Mouse (Mus musculus): ENCODE measurements around the gene Sri. TPM values are rescaled to one million over a fixed set of nuclear protein-coding genes. Genes with fewer than 3 reads are reported as not detected.

Gene Sri
- total and polyA plus RNA-seq, 3 experiments, result 190 to 229 (median 212) TPM

DNA sequence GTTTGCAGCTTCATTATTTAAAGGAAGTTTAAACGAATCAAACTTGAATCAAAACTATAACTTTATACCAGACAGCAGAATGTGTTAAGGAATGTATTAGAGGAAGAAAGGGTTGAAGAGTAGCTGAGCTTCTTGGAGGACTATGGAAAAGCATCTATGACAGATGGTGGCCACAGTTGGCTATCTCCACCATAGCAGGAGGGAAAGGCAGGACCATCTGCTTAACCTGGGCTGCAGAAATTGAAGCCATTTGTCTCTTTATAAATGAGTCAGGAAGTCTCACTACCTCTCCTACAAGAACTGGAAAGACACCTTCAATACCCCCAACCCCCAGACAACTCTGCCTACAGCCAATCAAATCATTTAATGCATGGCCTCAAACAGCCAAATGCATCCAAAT is 49.8 kb downstream of the Sri start:
- H3K9ac ChIP-seq (ENCODE audit: insufficient read depth, low read depth), result no peak overlapping the region
- TF ChIP-seq MXI1 (IDR thresholded peaks at IDR 0.05; ENCODE audit: low read depth, low read length) (no peak), ZKSCAN1 (IDR thresholded peaks at IDR 0.05; ENCODE audit: borderline replicate concordance, low read depth, low read length) (no peak)
- no peak overlapping the region for H3K4me3 ChIP-seq (replicated peaks in 1 of 3; ENCODE audit: low read depth in 2 of 3, low read length in 2 of 3, poor library complexity in 1 of 3)
- H3K9me3 ChIP-seq (replicated peaks; ENCODE audit: low read length), result no peaks in the 10 kb centered on the region
- 0 out of 4 replicates have a peak, but pooled peaks cover 0 to 3% of the 10 kb centered on the region in 2 experiments for H3K4me1 ChIP-seq (ENCODE audit: control insufficient read depth in 1 of 2, insufficient read depth in 2 of 2)
- H3K36me3 ChIP-seq (replicated peaks in 1 of 2; ENCODE audit: control insufficient read depth in 1 of 2, insufficient read depth in 1 of 2, low read length in 1 of 2), result no peaks in the 10 kb centered on the region
- no peak overlapping the region for H3K4me2 ChIP-seq (ENCODE audit: insufficient read depth, low read depth, poor library complexity, severe bottlenecking)
- in situ Hi-C loops (cut with MboI; ENCODE audit: low pct_ligation_motif_present, low pct_unique_long_range_greater_than_20kb, low sequenced_read_pairs) (no loop called here), dilution Hi-C loops (cut with MboI; ENCODE audit: extremely low pct_ligation_motif_present, extremely low pct_unique_long_range_greater_than_20kb, low sequenced_read_pairs) (no loop called here)
- H3K27ac ChIP-seq (ENCODE audit: insufficient read depth, low read depth), result no peak overlapping the region
- H3K27me3 ChIP-seq (replicated peaks), result no peaks in the 10 kb centered on the region
- no peaks in the 10 kb centered on the region for H3K79me2 ChIP-seq (replicated peaks; ENCODE audit: control insufficient read depth, extremely low read depth, insufficient read depth, poor library complexity, severe bottlenecking)
- DNase-seq (ENCODE audit: extremely low read depth), result no peak

DNA sequence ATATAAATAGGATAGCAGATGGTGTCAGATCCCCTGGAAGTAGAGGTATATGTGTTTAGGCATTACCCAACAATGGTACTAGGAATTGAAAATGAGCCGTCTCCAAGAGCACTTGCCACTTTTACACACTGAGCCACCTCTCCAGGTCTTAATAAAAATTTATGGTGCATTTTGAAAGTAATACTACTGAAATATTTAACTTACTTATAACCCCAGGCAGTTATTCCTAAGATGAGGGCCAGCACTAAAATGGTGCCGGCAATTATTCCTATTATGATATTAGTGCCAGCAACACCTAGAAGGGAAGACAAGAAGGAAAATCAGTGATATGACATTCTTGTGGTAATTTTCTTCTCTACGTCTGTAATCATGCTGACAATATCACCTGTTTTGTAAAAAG is 65.8 kb downstream of the Sri start:
- H3K27ac ChIP-seq (ENCODE audit: insufficient read depth, low read depth), result no peak overlapping the region
- no peak overlapping the region for H3K9ac ChIP-seq (ENCODE audit: insufficient read depth, low read depth)
- no peak overlapping the region for H3K4me3 ChIP-seq (replicated peaks in 1 of 3; ENCODE audit: low read depth in 2 of 3, low read length in 2 of 3, poor library complexity in 1 of 3)
- dilution Hi-C loops (cut with MboI; ENCODE audit: extremely low pct_ligation_motif_present, extremely low pct_unique_long_range_greater_than_20kb, low sequenced_read_pairs) (no loop called here), in situ Hi-C loops (cut with MboI; ENCODE audit: low pct_ligation_motif_present, low pct_unique_long_range_greater_than_20kb, low sequenced_read_pairs) (no loop called here)
- H3K9me3 ChIP-seq (replicated peaks; ENCODE audit: low read length), result no peaks in the 10 kb centered on the region
- H3K4me2 ChIP-seq (ENCODE audit: insufficient read depth, low read depth, poor library complexity, severe bottlenecking), result no peak overlapping the region
- TF ChIP-seq MXI1 (IDR thresholded peaks at IDR 0.05; ENCODE audit: low read depth, low read length) (no peak), TCF12 (IDR thresholded peaks at IDR 0.05; ENCODE audit: low read depth, low read length) (no peak), ZNF384 (IDR thresholded peaks at IDR 0.05; ENCODE audit: low read depth, low read length) (no peak), ZC3H11A (IDR thresholded peaks at IDR 0.05; ENCODE audit: low read depth, low read length) (no peak), MEF2A (IDR thresholded peaks at IDR 0.05; ENCODE audit: borderline replicate concordance, low read depth, low read length) (no peak), HCFC1 (IDR thresholded peaks at IDR 0.05; ENCODE audit: low read depth, low read length) (no peak), MAFK (IDR thresholded peaks at IDR 0.05; ENCODE audit: insufficient replicate concordance, low read length) (no peak), ETS1 (conservative IDR thresholded peaks at IDR 0.05; ENCODE audit: low read depth, low read length) (no peak), RAD21 (IDR thresholded peaks at IDR 0.05; ENCODE audit: low read depth, low read length) (no peak), MYC (IDR thresholded peaks at IDR 0.05; ENCODE audit: low read depth, low read length) (no peak), ZMIZ1 (IDR thresholded peaks at IDR 0.05; ENCODE audit: low read depth, low read length) (no peak), TBP (conservative IDR thresholded peaks at IDR 0.05; ENCODE audit: low read depth, low read length) (no peak)
- no peaks in the 10 kb centered on the region for H3K36me3 ChIP-seq (replicated peaks in 1 of 2; ENCODE audit: control insufficient read depth in 1 of 2, insufficient read depth in 1 of 2, low read length in 1 of 2)
- H3K79me2 ChIP-seq (replicated peaks; ENCODE audit: control insufficient read depth, extremely low read depth, insufficient read depth, poor library complexity, severe bottlenecking), result no peaks in the 10 kb centered on the region
- H3K4me1 ChIP-seq (ENCODE audit: control insufficient read depth in 1 of 2, insufficient read depth in 2 of 2), result peaks cover 0 to 9% of the 10 kb centered on the region in 2 experiments; a peak in 2 of 4 replicates
- no peaks in the 10 kb centered on the region for H3K27me3 ChIP-seq (replicated peaks)
- DNase-seq (ENCODE audit: extremely low read depth), result no peak

DNA sequence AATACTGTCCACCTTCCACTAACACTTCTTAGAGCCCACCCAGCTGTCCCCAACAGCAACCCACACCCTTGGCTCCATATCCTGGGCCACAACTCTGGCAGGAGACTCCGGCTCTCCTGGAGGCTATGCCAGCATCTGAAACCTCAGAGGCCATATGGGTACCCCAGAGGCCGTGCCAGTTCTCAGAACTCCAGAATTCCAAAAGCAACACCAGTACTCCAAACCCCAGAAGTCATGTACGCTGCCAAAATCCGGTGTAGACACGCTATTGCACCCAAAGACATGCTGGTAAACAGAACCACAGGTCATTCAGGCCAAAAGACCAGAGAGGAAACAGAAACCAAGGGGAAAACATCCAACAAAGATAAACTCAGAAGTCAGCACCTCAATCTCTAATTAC is 66.4 kb downstream of the Sri start:
- Histone ChIP-seq H3K27ac (ENCODE audit: insufficient read depth, low read depth) (no peak overlapping the region), H3K36me3 (replicated peaks in 1 of 2; ENCODE audit: control insufficient read depth in 1 of 2, insufficient read depth in 1 of 2, low read length in 1 of 2) (no peaks in the 10 kb centered on the region), H3K9ac (ENCODE audit: insufficient read depth, low read depth) (no peak overlapping the region), H3K4me2 (ENCODE audit: insufficient read depth, low read depth, poor library complexity, severe bottlenecking) (no peak overlapping the region), H3K27me3 (replicated peaks) (no peaks in the 10 kb centered on the region), H3K4me3 (replicated peaks in 1 of 3; ENCODE audit: low read depth in 2 of 3, low read length in 2 of 3, poor library complexity in 1 of 3) (no peak overlapping the region), H3K9me3 (replicated peaks; ENCODE audit: low read length) (no peaks in the 10 kb centered on the region), H3K79me2 (replicated peaks; ENCODE audit: control insufficient read depth, extremely low read depth, insufficient read depth, poor library complexity, severe bottlenecking) (no peaks in the 10 kb centered on the region), H3K4me1 (ENCODE audit: control insufficient read depth in 1 of 2, insufficient read depth in 2 of 2) (peaks cover 0 to 9% of the 10 kb centered on the region in 2 experiments; a peak in 2 of 4 replicates)
- in situ Hi-C loops (cut with MboI; ENCODE audit: low pct_ligation_motif_present, low pct_unique_long_range_greater_than_20kb, low sequenced_read_pairs), result no loop called here
- no peak for DNase-seq (ENCODE audit: extremely low read depth)
- dilution Hi-C loops (cut with MboI; ENCODE audit: extremely low pct_ligation_motif_present, extremely low pct_unique_long_range_greater_than_20kb, low sequenced_read_pairs), result no loop called here
- TF ChIP-seq ZMIZ1 (IDR thresholded peaks at IDR 0.05; ENCODE audit: low read depth, low read length) (no peak), USF2 (conservative IDR thresholded peaks at IDR 0.05; ENCODE audit: low read depth, low read length) (no peak), BHLHE40 (IDR thresholded peaks at IDR 0.05; ENCODE audit: low read depth, low read length) (no peak), TCF12 (IDR thresholded peaks at IDR 0.05; ENCODE audit: low read depth, low read length) (no peak), ZKSCAN1 (IDR thresholded peaks at IDR 0.05; ENCODE audit: borderline replicate concordance, low read depth, low read length) (no peak), USF1 (IDR thresholded peaks at IDR 0.05; ENCODE audit: low read depth, low read length) (no peak), GABPA (IDR thresholded peaks at IDR 0.05; ENCODE audit: insufficient replicate concordance, low read depth, low read length) (no peak), ZNF384 (IDR thresholded peaks at IDR 0.05; ENCODE audit: low read depth, low read length) (no peak), CHD2 (IDR thresholded peaks at IDR 0.05; ENCODE audit: low read length) (no peak), MEF2A (IDR thresholded peaks at IDR 0.05; ENCODE audit: borderline replicate concordance, low read depth, low read length) (no peak), EP300 (IDR thresholded peaks at IDR 0.05; ENCODE audit: low read length) (no peak), SIN3A (IDR thresholded peaks at IDR 0.05; ENCODE audit: low read length) (no peak), MAFK (IDR thresholded peaks at IDR 0.05; ENCODE audit: insufficient replicate concordance, low read length) (no peak), IRF4 (IDR thresholded peaks at IDR 0.05; ENCODE audit: low read depth, low read length) (no peak), SMC3 (IDR thresholded peaks at IDR 0.05; ENCODE audit: low read depth, low read length) (no peak), CHD1 (IDR thresholded peaks at IDR 0.05; ENCODE audit: low read depth, low read length) (no peak)
